Mouse (Mus musculus) heart, postnatal 0 days (tissue): Measurements from ENCODE around the gene Nfya.

Experiments used
- CTCF ChIP-seq: IDR thresholded peaks from 2 replicates; pipeline ENCODE4 v1.5.1; 2016; ENCODE audit warnings: antibody characterized with exemption, control low read depth, low read depth
- EP300 ChIP-seq: IDR thresholded peaks from 2 replicates; pipeline ENCODE4 v1.6.1; 2016; ENCODE audit warnings: antibody characterized with exemption, low read depth

- TF ChIP-seq CTCF (no peak), EP300 (no peak)
Observed at GRCm38 (mm10) chr17:48402751-48403150, 7.0 kb downstream of the Nfya start.
